Mouse (Mus musculus) embryonic facial prominence, embryonic 10.5 days (tissue): Measurements from ENCODE around the gene Aarsd1. TPM values are rescaled to one million over a fixed set of nuclear protein-coding genes. Genes with fewer than 3 reads are reported as not detected.
"Not testable (repeated sequence)": the region's sequence is repeated elsewhere in the genome, so short reads cannot be mapped to it uniquely, and the experiment has no call there.

ENCODE experiments used
- DNase-seq: peaks from one replicate; pipeline ENCODE4 v3.0.0-alpha.2; 2017; ENCODE audit warnings: low spot score
- H3K27ac ChIP-seq: fragments of 300-500 bp; sonication (generic); replicated peaks from 2 replicates; pipeline ENCODE4 v1.5.1; 2016; ENCODE audit warnings: mild to moderate bottlenecking
- H3K27me3 ChIP-seq: fragments of 300-500 bp; sonication (generic); replicated peaks from 2 replicates; pipeline ENCODE4 v1.6.1; 2016; ENCODE audit warnings: low read depth, mild to moderate bottlenecking; ENCODE audit not compliant: poor library complexity, severe bottlenecking
- H3K36me3 ChIP-seq: fragments of 300-500 bp; sonication (generic); replicated peaks from 2 replicates; pipeline ENCODE4 v1.6.1; 2016; ENCODE audit warnings: mild to moderate bottlenecking, moderate library complexity
- H3K4me1 ChIP-seq: fragments of 300-500 bp; sonication (generic); 2 replicates; pipeline ENCODE4 v1.6.1; 2016
- H3K4me3 ChIP-seq: fragments of 300-500 bp; sonication (generic); 2 replicates; pipeline ENCODE4 v1.5.1; 2016; ENCODE audit warnings: mild to moderate bottlenecking, moderate library complexity
- H3K9me3 ChIP-seq: fragments of 300-500 bp; sonication (generic); 2 replicates; pipeline ENCODE4 v1.6.1; 2016; ENCODE audit warnings: mild to moderate bottlenecking
- WGBS: fragments of 180-500 bp; shearing (Covaris S2); methylation state at CpG from one replicate; pipeline ENCODE4 v1.1.7; 2016; 5-methylcytosine and 5-hydroxymethylcytosine counted together
- polyA plus RNA-seq: library from polyadenylated mRNA; unstranded; fragments of >200 nt; fragmentation: Nextera tagmentation; extraction: Ambion mirVana; gene quantifications from 2 replicates; pipeline ENCODE4 v1.2.1, GENCODE M21; 2016

Gene Aarsd1
- polyA plus RNA-seq, 1 experiment from 2014 or later = 102 TPM

DNA sequence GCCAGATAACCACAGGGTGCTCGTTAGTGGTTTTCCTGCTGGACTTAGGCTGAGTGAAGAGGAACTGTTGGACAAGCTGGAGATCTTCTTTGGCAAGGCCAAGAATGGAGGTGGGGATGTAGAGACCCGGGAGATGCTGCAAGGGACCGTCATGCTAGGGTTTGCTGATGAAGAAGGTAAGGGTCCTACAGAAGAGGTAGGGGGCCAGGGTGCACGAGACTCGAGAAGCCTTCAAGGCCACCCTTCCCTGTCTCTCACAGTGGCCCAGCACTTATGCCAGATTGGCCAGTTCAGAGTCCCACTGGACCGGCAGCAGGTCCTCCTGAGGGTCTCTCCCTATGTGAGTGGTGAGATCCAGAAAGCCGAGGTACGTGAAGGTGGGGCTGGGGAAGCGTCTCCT, 40.2 kb upstream of the Aarsd1 start:
- DNase-seq = no peak
- peaks cover 51% of the 10 kb centered on the region for H3K4me1 ChIP-seq
- H3K27me3 ChIP-seq = no peaks in the 10 kb centered on the region
- no peak overlapping the region for H3K4me3 ChIP-seq
- peaks cover 37% of the 10 kb centered on the region for H3K36me3 ChIP-seq
- 85% methylated on average over 9 of the region's 9 CpGs for WGBS
- no peak overlapping the region for H3K27ac ChIP-seq
- H3K9me3 ChIP-seq = no peaks in the 10 kb centered on the region

- DNase-seq = no peak
- Histone ChIP-seq H3K4me3 (no peak overlapping the region), H3K27me3 (no peaks in the 10 kb centered on the region), H3K27ac (no peak overlapping the region), H3K36me3 (peaks cover 23% of the 10 kb centered on the region), H3K4me1 (peaks cover 40% of the 10 kb centered on the region), H3K9me3 (no peaks in the 10 kb centered on the region)
- 87% methylated on average over 7 of the region's 7 CpGs for WGBS
Observed at GRCm38 (mm10) chr11:101455627-101456026, 38.2 kb upstream of the Aarsd1 start.

DNA sequence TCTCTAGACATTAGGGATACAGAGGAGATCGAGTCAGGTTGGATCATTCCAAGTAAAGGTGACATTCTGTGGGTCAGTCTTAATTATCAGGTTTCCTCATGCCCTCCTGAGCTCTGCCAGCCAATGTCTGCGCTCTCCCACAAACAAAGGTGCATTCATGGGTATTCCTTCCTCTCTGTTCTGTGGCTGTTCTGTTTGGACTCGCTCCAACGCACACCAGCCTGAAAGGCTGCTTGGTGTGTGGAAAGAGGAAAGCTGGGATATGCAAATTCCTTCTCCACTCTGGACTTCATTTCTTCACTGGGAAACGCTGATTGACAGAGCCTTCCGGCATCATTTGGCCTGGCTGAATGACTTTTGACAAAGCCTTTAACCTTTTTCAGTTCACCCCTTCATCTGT, 37.3 kb upstream of the Aarsd1 start:
- H3K27ac ChIP-seq = no peak overlapping the region
- no peak overlapping the region for H3K4me3 ChIP-seq
- H3K27me3 ChIP-seq = no peaks in the 10 kb centered on the region
- peaks cover 32% of the 10 kb centered on the region for H3K4me1 ChIP-seq
- no peaks in the 10 kb centered on the region for H3K9me3 ChIP-seq
- DNase-seq = no peak
- 33% methylated on average over 6 of the region's 6 CpGs for WGBS
- H3K36me3 ChIP-seq = peaks cover 14% of the 10 kb centered on the region

DNA sequence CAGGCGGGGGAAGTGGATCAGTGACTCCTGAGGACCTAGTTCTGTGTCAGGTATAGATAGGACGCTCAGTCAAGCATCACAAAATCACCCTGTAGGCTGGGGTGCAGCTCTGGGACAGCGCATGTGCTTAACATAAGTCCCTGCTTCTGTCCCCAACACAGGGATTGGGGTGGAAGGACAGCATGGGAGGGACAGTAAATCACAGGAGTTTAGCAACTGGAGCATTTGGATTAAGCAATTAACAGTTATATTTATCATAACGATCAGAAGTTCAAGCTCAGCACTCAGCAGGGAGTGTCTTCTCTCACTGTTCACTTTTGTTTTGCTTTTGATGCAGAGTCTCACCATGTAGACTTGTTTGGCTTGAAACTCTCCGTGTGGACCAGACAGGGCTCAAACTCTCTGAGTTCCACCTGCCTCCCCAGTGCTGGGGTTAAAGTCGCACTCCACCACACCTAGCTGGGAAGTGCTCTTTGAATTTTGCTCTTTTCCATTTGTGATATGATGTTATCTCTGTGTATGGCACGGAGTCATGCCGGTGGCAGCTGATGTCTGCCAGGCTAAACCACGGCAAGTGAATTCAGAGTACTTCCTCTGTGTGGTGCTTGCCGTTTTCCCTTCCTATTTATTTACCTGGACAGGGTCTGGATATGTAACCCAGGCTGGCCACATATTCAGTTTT, 34.8 kb upstream of the Aarsd1 start:
- Histone ChIP-seq H3K9me3 (no peaks in the 10 kb centered on the region), H3K27me3 (no peaks in the 10 kb centered on the region), H3K27ac (no peak overlapping the region), H3K36me3 (no peaks in the 10 kb centered on the region), H3K4me3 (no peak overlapping the region), H3K4me1 (peaks cover 19% of the 10 kb centered on the region)
- 78% methylated on average over 10 of the region's 10 CpGs for WGBS
- no peak for DNase-seq

GRCm38 (mm10) chr11:101451536-101451935, 34.1 kb upstream of the Aarsd1 start:
- H3K27me3 ChIP-seq = no peaks in the 10 kb centered on the region
- H3K27ac ChIP-seq = no peak overlapping the region
- WGBS = 94% methylated on average over 10 of the region's 10 CpGs
- no peak for DNase-seq
- H3K4me1 ChIP-seq = peaks cover 19% of the 10 kb centered on the region
- no peak overlapping the region for H3K4me3 ChIP-seq
- no peaks in the 10 kb centered on the region for H3K9me3 ChIP-seq
- peaks cover 5% of the 10 kb centered on the region for H3K36me3 ChIP-seq

DNA sequence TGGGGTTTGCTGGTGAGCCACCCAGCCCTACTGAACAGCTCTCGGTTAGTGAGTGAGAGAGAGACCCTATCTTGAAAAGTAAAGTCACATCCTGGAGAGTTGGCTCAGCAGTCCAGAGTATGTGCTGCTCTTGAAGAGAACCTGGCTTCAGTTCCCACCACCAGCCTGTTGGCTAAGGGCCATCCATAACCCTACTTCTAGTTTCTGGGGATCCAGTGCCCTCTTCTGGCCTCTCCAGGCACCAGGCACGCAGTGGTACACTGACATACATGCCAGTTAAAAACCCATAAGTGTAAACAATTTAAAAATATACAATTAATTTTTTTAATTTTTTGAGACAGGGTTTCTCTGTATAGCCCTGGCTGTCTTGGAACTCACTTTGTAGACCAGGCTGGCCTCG, 33.0 kb upstream of the Aarsd1 start:
- Histone ChIP-seq H3K36me3 (peaks cover 13% of the 10 kb centered on the region), H3K27ac (no peak overlapping the region), H3K9me3 (no peaks in the 10 kb centered on the region), H3K4me3 (no peak overlapping the region), H3K27me3 (no peaks in the 10 kb centered on the region), H3K4me1 (peaks cover 16% of the 10 kb centered on the region)
- no peak for DNase-seq
- WGBS = 84% methylated on average over 3 of the region's 3 CpGs

DNA sequence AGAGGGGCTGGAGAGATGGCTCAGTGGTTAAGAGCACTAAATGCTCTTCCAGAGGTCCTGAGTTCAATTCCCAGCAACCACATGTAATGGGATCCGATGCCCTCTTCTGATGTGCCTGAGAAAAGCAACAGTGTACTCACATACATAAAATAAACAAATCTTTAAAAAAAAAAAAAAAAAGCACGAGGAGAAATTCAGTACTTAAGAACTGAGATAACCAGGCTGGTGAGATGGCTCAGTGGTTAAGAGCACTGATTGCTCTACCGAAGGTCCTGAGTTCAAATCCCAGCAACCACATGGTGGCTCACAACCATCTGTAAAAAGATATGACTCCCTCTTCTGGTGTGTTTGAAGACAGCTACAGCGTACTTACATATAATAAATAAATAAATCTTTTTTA, 32.2 kb upstream of the Aarsd1 start:
- not testable (repeated sequence) for H3K27me3 ChIP-seq, H3K4me3 ChIP-seq, H3K9me3 ChIP-seq, DNase-seq, H3K27ac ChIP-seq
- Histone ChIP-seq H3K4me1 (peaks cover 13% of the 10 kb centered on the region), H3K36me3 (peaks cover 21% of the 10 kb centered on the region)
- 91% methylated on average over 4 of the region's 4 CpGs for WGBS

- WGBS = 82% methylated on average over 4 of the region's 4 CpGs
- Histone ChIP-seq H3K27ac (no peak overlapping the region), H3K27me3 (no peaks in the 10 kb centered on the region), H3K4me1 (peaks cover 17% of the 10 kb centered on the region), H3K9me3 (no peaks in the 10 kb centered on the region), H3K36me3 (peaks cover 28% of the 10 kb centered on the region), H3K4me3 (peak overlapping the region; percentile 37; the same call in 1 of the 2 replicates)
- DNase-seq = no peak
Observed at GRCm38 (mm10) chr11:101448899-101449298, 31.5 kb upstream of the Aarsd1 start.

DNA sequence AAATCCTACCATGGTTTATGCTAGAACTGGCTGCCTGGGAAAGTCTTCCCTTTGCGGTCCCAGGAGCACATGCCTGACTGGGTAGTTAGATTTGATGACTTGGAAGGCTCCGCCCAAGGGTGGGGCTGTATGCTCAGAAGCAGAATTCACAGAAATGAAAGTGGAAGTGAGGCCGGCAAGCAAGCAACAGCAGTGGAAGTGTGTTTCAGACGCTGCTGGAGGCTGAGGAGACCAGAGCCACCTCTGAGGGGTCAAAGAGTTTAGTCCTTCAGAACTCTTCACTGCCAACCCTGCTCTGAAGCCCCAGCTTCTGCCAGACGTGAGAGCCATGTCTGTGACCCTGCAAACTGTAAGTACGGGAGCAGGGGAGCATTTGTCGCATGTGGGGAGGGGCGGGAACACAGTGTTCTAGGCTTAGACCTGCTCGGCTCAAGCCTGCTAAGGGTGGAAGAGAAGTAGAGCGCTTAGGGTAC, 30.9 kb upstream of the Aarsd1 start, which contains the start of gene Ifi35:
Gene Ifi35, plus strand, starts transcription at position 134 of the 473 bp plus-strand sequence.
- H3K9me3 ChIP-seq = no peaks in the 10 kb centered on the region
- DNase-seq = no peak
- no peaks in the 10 kb centered on the region for H3K27me3 ChIP-seq
- H3K4me3 ChIP-seq = peak within 1 kb of the TSS; percentile 37
- H3K27ac ChIP-seq = 0 out of 2 replicates have a peak within 1 kb of the TSS, but pooled peaks have one; percentile 15
- WGBS = 37% methylated on average over 10 of the region's 10 CpGs
- H3K36me3 ChIP-seq = peaks cover 34% of the 10 kb centered on the region
- H3K4me1 ChIP-seq = peaks cover 23% of the 10 kb centered on the region

GRCm38 (mm10) chr11:101447786-101448185, 30.4 kb upstream of the Aarsd1 start:
- no peak for DNase-seq
- 89% methylated on average over 5 of the region's 5 CpGs for WGBS
- H3K4me3 ChIP-seq = no peak overlapping the region
- H3K27me3 ChIP-seq = no peaks in the 10 kb centered on the region
- no peaks in the 10 kb centered on the region for H3K9me3 ChIP-seq
- H3K4me1 ChIP-seq = peaks cover 26% of the 10 kb centered on the region
- H3K36me3 ChIP-seq = peaks cover 39% of the 10 kb centered on the region
- H3K27ac ChIP-seq = no peak overlapping the region

GRCm38 (mm10) chr11:101446860-101447259, 29.4 kb upstream of the Aarsd1 start:
- Histone ChIP-seq H3K4me1 (peaks cover 26% of the 10 kb centered on the region), H3K36me3 (peaks cover 39% of the 10 kb centered on the region)
- H3K27ac ChIP-seq, H3K27me3 ChIP-seq, H3K4me3 ChIP-seq, H3K9me3 ChIP-seq, DNase-seq: not testable (repeated sequence)
- 93% methylated on average over 8 of the region's 8 CpGs for WGBS

- Histone ChIP-seq H3K4me1 (peaks cover 26% of the 10 kb centered on the region), H3K9me3 (no peaks in the 10 kb centered on the region), H3K4me3 (no peak overlapping the region), H3K36me3 (peaks cover 39% of the 10 kb centered on the region), H3K27ac (no peak overlapping the region), H3K27me3 (no peaks in the 10 kb centered on the region)
- DNase-seq = no peak
- 82% methylated on average over 1 of the region's 1 CpGs for WGBS
Observed at GRCm38 (mm10) chr11:101446319-101446718, 28.9 kb upstream of the Aarsd1 start.

GRCm38 (mm10) chr11:101442760-101443159, 25.3 kb upstream of the Aarsd1 start:
- Histone ChIP-seq H3K4me3 (peak overlapping the region; percentile 90), H3K36me3 (peaks cover 39% of the 10 kb centered on the region), H3K4me1 (peaks cover 20% of the 10 kb centered on the region), H3K27ac (peak overlapping the region; percentile 98), H3K27me3 (no peaks in the 10 kb centered on the region), H3K9me3 (no peaks in the 10 kb centered on the region)
- 2% methylated on average over 14 of the region's 14 CpGs for WGBS
- DNase-seq = no peak
